Mouse (Mus musculus): ENCODE results near the gene Bcl6.

DNA sequence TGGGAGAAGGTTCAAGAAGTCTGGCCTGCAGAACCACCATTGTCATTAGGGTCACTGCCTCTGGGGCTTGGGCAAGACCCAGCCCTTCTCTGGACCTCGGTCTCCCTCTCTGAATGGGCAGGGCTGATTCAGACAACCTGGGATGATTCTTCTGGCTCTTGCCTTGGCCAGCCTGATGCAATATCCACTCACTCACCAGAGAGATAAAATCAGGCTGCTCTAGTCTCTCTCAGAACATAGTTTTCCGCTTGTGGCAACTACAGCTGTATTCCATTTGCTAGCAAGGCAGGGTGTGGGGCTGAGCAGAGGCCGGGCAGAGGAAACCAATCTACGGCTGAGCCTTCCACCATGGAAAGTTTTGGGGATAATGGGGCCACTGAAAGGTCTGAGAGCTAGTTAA, 19.8 kb downstream of the Bcl6 start:
- no peak for TF ChIP-seq CTCF (IDR thresholded peaks at IDR 0.05; ENCODE audit: extremely low read depth, insufficient read depth, low read length)
- no peak for TF ChIP-seq POLR2A (IDR thresholded peaks at IDR 0.05; ENCODE audit: extremely low read depth, insufficient read depth, low read length)

Measured in cortical plate, adult 2 months (tissue).